Mouse (Mus musculus): ENCODE data around the gene Hivep3. TPM values are rescaled to one million over a fixed set of nuclear protein-coding genes. Genes with fewer than 3 reads are reported as not detected.

Gene Hivep3
- total and polyA plus RNA-seq, 3 experiments, result not detected

- H3K4me1 ChIP-seq (ENCODE audit: control insufficient read depth in 1 of 2, insufficient read depth in 2 of 2, low read length in 2 of 2), result no peaks in the 10 kb centered on the region
These were observed 51.4 kb downstream of the Hivep3 start for GRCm38 (mm10) chr4:119784959-119785358.

GRCm38 (mm10) chr4:119786307-119786706, 52.7 kb downstream of the Hivep3 start:
- H3K4me3 ChIP-seq (ENCODE audit: control insufficient read depth in 1 of 2, insufficient read depth in 1 of 2, low read depth in 2 of 2, low read length in 2 of 2), result no peak overlapping the region
- H3K9me3 ChIP-seq (replicated peaks; ENCODE audit: insufficient read depth, low read length), result no peaks in the 10 kb centered on the region
- H3K27me3 ChIP-seq (ENCODE audit: control insufficient read depth in 1 of 2, insufficient read depth in 2 of 2, low read length in 2 of 2), result no peaks in the 10 kb centered on the region
- DNase-seq (ENCODE audit: low read depth, low spot score), result no peak
- no peaks in the 10 kb centered on the region for H3K79me2 ChIP-seq (ENCODE audit: control insufficient read depth, insufficient read depth, low read length, poor library complexity)
- no peaks in the 10 kb centered on the region for H3K36me3 ChIP-seq (ENCODE audit: control insufficient read depth in 1 of 2, insufficient read depth in 2 of 2, low read length in 2 of 2)
- no peaks in the 10 kb centered on the region for H3K4me1 ChIP-seq (ENCODE audit: control insufficient read depth in 1 of 2, insufficient read depth in 2 of 2, low read length in 2 of 2)
- no peak overlapping the region for H3K27ac ChIP-seq (ENCODE audit: control insufficient read depth, low read depth, low read length)
- H3K9ac ChIP-seq (ENCODE audit: control insufficient read depth, low read depth, low read length, poor library complexity, severe bottlenecking), result no peak overlapping the region
- TF ChIP-seq UBTF (IDR thresholded peaks at IDR 0.05; ENCODE audit: borderline replicate concordance, insufficient read depth, low read depth, low read length) (no peak), EP300 (IDR thresholded peaks at IDR 0.05; ENCODE audit: low read depth in 1 of 2, low read length in 2 of 2) (no peak), ZMIZ1 (IDR thresholded peaks at IDR 0.05; ENCODE audit: low read depth, low read length) (no peak), NRF1 (IDR thresholded peaks at IDR 0.05; ENCODE audit: insufficient read depth, low read depth, low read length, poor library complexity, severe bottlenecking) (no peak), TAL1 (IDR thresholded peaks at IDR 0.05; ENCODE audit: low read length) (no peak), POLR2AphosphoS2 (IDR thresholded peaks at IDR 0.05; ENCODE audit: low read length) (no peak)

More at GRCm38 (mm10) chr4:119784959-119785358, 51.4 kb downstream of the Hivep3 start:
- Histone ChIP-seq H3K27ac (ENCODE audit: control insufficient read depth, low read depth, low read length) (no peak overlapping the region), H3K9ac (ENCODE audit: control insufficient read depth, low read depth, low read length, poor library complexity, severe bottlenecking) (no peak overlapping the region), H3K27me3 (ENCODE audit: control insufficient read depth in 1 of 2, insufficient read depth in 2 of 2, low read length in 2 of 2) (no peaks in the 10 kb centered on the region), H3K79me2 (ENCODE audit: control insufficient read depth, insufficient read depth, low read length, poor library complexity) (no peaks in the 10 kb centered on the region), H3K4me3 (ENCODE audit: control insufficient read depth in 1 of 2, insufficient read depth in 1 of 2, low read depth in 2 of 2, low read length in 2 of 2) (no peak overlapping the region), H3K36me3 (ENCODE audit: control insufficient read depth in 1 of 2, insufficient read depth in 2 of 2, low read length in 2 of 2) (no peaks in the 10 kb centered on the region), H3K9me3 (replicated peaks; ENCODE audit: insufficient read depth, low read length) (no peaks in the 10 kb centered on the region)
- no peak for DNase-seq (ENCODE audit: low read depth, low spot score)
- TF ChIP-seq MAZ (IDR thresholded peaks at IDR 0.05; ENCODE audit: low read depth, low read length) (no peak), POLR2AphosphoS5 (IDR thresholded peaks at IDR 0.05; ENCODE audit: borderline replicate concordance, low read depth, low read length) (no peak), POLR2AphosphoS2 (IDR thresholded peaks at IDR 0.05; ENCODE audit: low read length) (no peak), MXI1 (IDR thresholded peaks at IDR 0.05; ENCODE audit: low read depth, low read length) (no peak), BHLHE40 (IDR thresholded peaks at IDR 0.05; ENCODE audit: borderline replicate concordance, low read depth, low read length) (no peak), TBP (IDR thresholded peaks at IDR 0.05; ENCODE audit: low read depth, low read length) (no peak), ELF1 (IDR thresholded peaks at IDR 0.05; ENCODE audit: low read depth, low read length) (no peak), KAT2A (conservative IDR thresholded peaks at IDR 0.05; ENCODE audit: low read depth, low read length) (no peak)

- no peak overlapping the region for H3K9ac ChIP-seq (ENCODE audit: control insufficient read depth, low read depth, low read length, poor library complexity, severe bottlenecking)
- no peaks in the 10 kb centered on the region for H3K4me1 ChIP-seq (ENCODE audit: control insufficient read depth in 1 of 2, insufficient read depth in 2 of 2, low read length in 2 of 2)
- DNase-seq (ENCODE audit: low read depth, low spot score), result no peak
- no peaks in the 10 kb centered on the region for H3K36me3 ChIP-seq (ENCODE audit: control insufficient read depth in 1 of 2, insufficient read depth in 2 of 2, low read length in 2 of 2)
- H3K27me3 ChIP-seq (ENCODE audit: control insufficient read depth in 1 of 2, insufficient read depth in 2 of 2, low read length in 2 of 2), result no peaks in the 10 kb centered on the region
- H3K4me3 ChIP-seq (ENCODE audit: control insufficient read depth in 1 of 2, insufficient read depth in 1 of 2, low read depth in 2 of 2, low read length in 2 of 2), result no peak overlapping the region
- H3K79me2 ChIP-seq (ENCODE audit: control insufficient read depth, insufficient read depth, low read length, poor library complexity), result no peaks in the 10 kb centered on the region
- TF ChIP-seq TAL1 (IDR thresholded peaks at IDR 0.05; ENCODE audit: low read length) (no peak), HCFC1 (IDR thresholded peaks at IDR 0.05; ENCODE audit: low read depth, low read length) (no peak), ZNF384 (IDR thresholded peaks at IDR 0.05; ENCODE audit: low read depth, low read length) (no peak), SMC3 (IDR thresholded peaks at IDR 0.05; ENCODE audit: low read depth, low read length) (no peak), RCOR1 (IDR thresholded peaks at IDR 0.05; ENCODE audit: low read depth, low read length) (no peak), MXI1 (IDR thresholded peaks at IDR 0.05; ENCODE audit: low read depth, low read length) (no peak), UBTF (IDR thresholded peaks at IDR 0.05; ENCODE audit: borderline replicate concordance, insufficient read depth, low read depth, low read length) (no peak), EP300 (IDR thresholded peaks at IDR 0.05; ENCODE audit: low read depth in 1 of 2, low read length in 2 of 2) (no peak), ELF1 (IDR thresholded peaks at IDR 0.05; ENCODE audit: low read depth, low read length) (no peak), ZKSCAN1 (IDR thresholded peaks at IDR 0.05; ENCODE audit: low read depth, low read length) (no peak), GATA1 (IDR thresholded peaks at IDR 0.05; ENCODE audit: low read depth, low read length) (no peak), SIN3A (IDR thresholded peaks at IDR 0.05; ENCODE audit: low read length) (no peak)
- H3K27ac ChIP-seq (ENCODE audit: control insufficient read depth, low read depth, low read length), result no peak overlapping the region
- H3K9me3 ChIP-seq (replicated peaks; ENCODE audit: insufficient read depth, low read length), result no peaks in the 10 kb centered on the region
These were observed 53.1 kb downstream of the Hivep3 start for GRCm38 (mm10) chr4:119786721-119787120.

Data from MEL (cell line).